Mouse (Mus musculus): Measurements from ENCODE around the gene Musk. TPM values are rescaled to one million over a fixed set of nuclear protein-coding genes. Genes with fewer than 3 reads are reported as not detected.

Musk gene
- total and polyA plus RNA-seq, 3 experiments: not detected

- Histone ChIP-seq H3K36me3 (ENCODE audit: control insufficient read depth in 1 of 2, insufficient read depth in 2 of 2, low read length in 2 of 2) (no peaks in the 10 kb centered on the region), H3K27me3 (ENCODE audit: control insufficient read depth in 1 of 2, insufficient read depth in 2 of 2, low read length in 2 of 2) (no peaks in the 10 kb centered on the region), H3K9me3 (replicated peaks; ENCODE audit: insufficient read depth, low read length) (no peaks in the 10 kb centered on the region), H3K27ac (ENCODE audit: control insufficient read depth, low read depth, low read length) (no peak overlapping the region), H3K79me2 (ENCODE audit: control insufficient read depth, insufficient read depth, low read length, poor library complexity) (no peaks in the 10 kb centered on the region), H3K4me3 (ENCODE audit: control insufficient read depth in 1 of 2, insufficient read depth in 1 of 2, low read depth in 2 of 2, low read length in 2 of 2) (no peak overlapping the region), H3K4me1 (ENCODE audit: control insufficient read depth in 1 of 2, insufficient read depth in 2 of 2, low read length in 2 of 2) (no peaks in the 10 kb centered on the region), H3K9ac (ENCODE audit: control insufficient read depth, low read depth, low read length, poor library complexity, severe bottlenecking) (no peak overlapping the region)
- no peak for DNase-seq (ENCODE audit: low read depth, low spot score)
- TF ChIP-seq POLR2A (IDR thresholded peaks at IDR 0.05; ENCODE audit: control insufficient read depth in 1 of 2, insufficient read depth in 1 of 2, low read depth in 1 of 2, low read length in 2 of 2, poor library complexity in 1 of 2) (no peak), TBP (IDR thresholded peaks at IDR 0.05; ENCODE audit: low read depth, low read length) (no peak), EP300 (IDR thresholded peaks at IDR 0.05; ENCODE audit: low read depth in 1 of 2, low read length in 2 of 2) (no peak), USF1 (IDR thresholded peaks at IDR 0.05; ENCODE audit: low read depth, low read length) (no peak), CTCF (IDR thresholded peaks at IDR 0.05 in 2 of 3, conservative IDR thresholded peaks at IDR 0.05 in 1 of 3; ENCODE audit: control insufficient read depth in 1 of 3, insufficient read depth in 1 of 3, low read depth in 2 of 3, low read length in 3 of 3, poor library complexity in 1 of 3, severe bottlenecking in 1 of 3) (no peak), ZKSCAN1 (IDR thresholded peaks at IDR 0.05; ENCODE audit: low read depth, low read length) (no peak), POLR2AphosphoS5 (IDR thresholded peaks at IDR 0.05; ENCODE audit: borderline replicate concordance, low read depth, low read length) (no peak), MAFK (IDR thresholded peaks at IDR 0.05; ENCODE audit: borderline replicate concordance, low read depth, low read length) (no peak), GATA1 (IDR thresholded peaks at IDR 0.05; ENCODE audit: low read depth, low read length) (no peak), GABPA (IDR thresholded peaks at IDR 0.05; ENCODE audit: low read depth, low read length) (no peak), MEF2A (IDR thresholded peaks at IDR 0.05; ENCODE audit: extremely low read depth, insufficient replicate concordance, low read depth, low read length, poor library complexity, severe bottlenecking) (no peak), USF2 (IDR thresholded peaks at IDR 0.05; ENCODE audit: borderline replicate concordance in 1 of 2, insufficient read depth in 1 of 2, low read depth in 1 of 2, low read length in 2 of 2) (no peak), TAL1 (IDR thresholded peaks at IDR 0.05; ENCODE audit: low read length) (no peak)
Measured at GRCm38 (mm10) chr4:58330016-58330415, 44.3 kb downstream of the Musk start.

DNA sequence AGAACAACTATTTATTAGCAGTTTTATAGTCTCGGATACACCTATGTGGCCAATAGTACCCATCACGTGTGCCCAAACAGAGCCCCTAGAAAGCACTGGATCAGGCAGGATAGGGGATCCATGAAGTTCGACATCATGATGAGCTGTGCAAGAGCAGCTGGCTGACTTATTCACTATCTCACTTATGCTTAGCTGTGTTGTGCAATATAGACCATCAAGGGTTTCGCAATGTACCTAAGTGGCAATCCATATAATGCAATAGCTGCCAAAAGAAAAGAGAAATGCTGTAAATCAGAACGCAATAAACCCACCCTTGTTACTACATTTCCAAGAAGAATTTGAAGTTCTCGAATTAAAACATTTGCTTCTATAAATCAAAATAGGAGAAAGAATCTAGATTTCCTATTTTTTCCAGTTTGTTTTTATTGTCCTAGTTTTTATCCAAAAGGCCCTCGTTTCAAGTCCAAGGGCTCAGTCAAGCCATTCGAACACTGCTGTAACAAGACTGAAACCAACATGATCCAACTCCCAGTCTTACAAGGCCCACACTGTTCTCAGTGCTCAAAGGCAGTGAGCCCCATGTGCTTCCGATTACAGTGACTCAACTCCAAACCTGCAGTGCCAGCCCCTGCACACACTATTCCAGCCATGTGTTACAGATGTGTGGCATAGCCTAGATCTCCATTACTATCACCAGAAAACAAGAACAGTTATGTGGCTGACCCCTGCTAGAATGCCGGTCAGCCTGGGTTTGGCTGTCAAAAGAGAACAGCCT, 45.3 kb downstream of the Musk start:
- H3K36me3 ChIP-seq (ENCODE audit: control insufficient read depth in 1 of 2, insufficient read depth in 2 of 2, low read length in 2 of 2): no peaks in the 10 kb centered on the region
- no peaks in the 10 kb centered on the region for H3K4me1 ChIP-seq (ENCODE audit: control insufficient read depth in 1 of 2, insufficient read depth in 2 of 2, low read length in 2 of 2)
- DNase-seq (ENCODE audit: low read depth, low spot score): no peak
- no peaks in the 10 kb centered on the region for H3K27me3 ChIP-seq (ENCODE audit: control insufficient read depth in 1 of 2, insufficient read depth in 2 of 2, low read length in 2 of 2)
- H3K4me3 ChIP-seq (ENCODE audit: control insufficient read depth in 1 of 2, insufficient read depth in 1 of 2, low read depth in 2 of 2, low read length in 2 of 2): no peak overlapping the region
- no peak overlapping the region for H3K27ac ChIP-seq (ENCODE audit: control insufficient read depth, low read depth, low read length)
- no peak overlapping the region for H3K9ac ChIP-seq (ENCODE audit: control insufficient read depth, low read depth, low read length, poor library complexity, severe bottlenecking)
- H3K79me2 ChIP-seq (ENCODE audit: control insufficient read depth, insufficient read depth, low read length, poor library complexity): no peaks in the 10 kb centered on the region
- no peaks in the 10 kb centered on the region for H3K9me3 ChIP-seq (replicated peaks; ENCODE audit: insufficient read depth, low read length)
- no peak for TF ChIP-seq USF1 (IDR thresholded peaks at IDR 0.05; ENCODE audit: low read depth, low read length)
- TF ChIP-seq MEF2A (IDR thresholded peaks at IDR 0.05; ENCODE audit: extremely low read depth, insufficient replicate concordance, low read depth, low read length, poor library complexity, severe bottlenecking): no peak
- TF ChIP-seq MXI1 (IDR thresholded peaks at IDR 0.05; ENCODE audit: low read depth, low read length): no peak
- TF ChIP-seq CHD2 (IDR thresholded peaks at IDR 0.05; ENCODE audit: low read length): no peak
- no peak for TF ChIP-seq UBTF (IDR thresholded peaks at IDR 0.05; ENCODE audit: borderline replicate concordance, insufficient read depth, low read depth, low read length)
- TF ChIP-seq GABPA (IDR thresholded peaks at IDR 0.05; ENCODE audit: low read depth, low read length): no peak
- TF ChIP-seq JUND (IDR thresholded peaks at IDR 0.05; ENCODE audit: low read depth, low read length): no peak
- TF ChIP-seq SMC3 (IDR thresholded peaks at IDR 0.05; ENCODE audit: low read depth, low read length): no peak
- TF ChIP-seq USF2 (IDR thresholded peaks at IDR 0.05; ENCODE audit: borderline replicate concordance in 1 of 2, insufficient read depth in 1 of 2, low read depth in 1 of 2, low read length in 2 of 2): no peak
- no peak for TF ChIP-seq CTCF (IDR thresholded peaks at IDR 0.05 in 2 of 3, conservative IDR thresholded peaks at IDR 0.05 in 1 of 3; ENCODE audit: control insufficient read depth in 1 of 3, insufficient read depth in 1 of 3, low read depth in 2 of 3, low read length in 3 of 3, poor library complexity in 1 of 3, severe bottlenecking in 1 of 3)
- no peak for TF ChIP-seq MAZ (IDR thresholded peaks at IDR 0.05; ENCODE audit: low read depth, low read length)
- no peak for TF ChIP-seq BHLHE40 (IDR thresholded peaks at IDR 0.05; ENCODE audit: borderline replicate concordance, low read depth, low read length)
- no peak for TF ChIP-seq HCFC1 (IDR thresholded peaks at IDR 0.05; ENCODE audit: low read depth, low read length)
- TF ChIP-seq CHD1 (IDR thresholded peaks at IDR 0.05; ENCODE audit: low read depth, low read length): no peak
- no peak for TF ChIP-seq ETS1 (IDR thresholded peaks at IDR 0.05; ENCODE audit: low read depth, low read length)
- TF ChIP-seq RAD21 (IDR thresholded peaks at IDR 0.05; ENCODE audit: low read depth, low read length): no peak
- TF ChIP-seq TCF12 (IDR thresholded peaks at IDR 0.05; ENCODE audit: low read depth, low read length): no peak
- no peak for TF ChIP-seq ZKSCAN1 (IDR thresholded peaks at IDR 0.05; ENCODE audit: low read depth, low read length)
